In genomic region chr10:75951424-75952050, GRCm38 (mm10) we compare ENCODE assay signal across 8 mouse cellular contexts. TPM values are rescaled to one million over a fixed set of nuclear protein-coding genes. Genes with fewer than 3 reads are reported as not detected.
A peak's percentile ranks its signal among the peaks of the same experiment; 100 is the strongest.
DNase-seq lines count a peak whose midpoint lies in the region; ATAC-seq and TF ChIP-seq lines count a peak whose summit lies in the region.

No protein-coding gene starts in this region.

- no peaks in the 10 kb centered on the region for H3K79me2 ChIP-seq in myocyte (ENCODE audit: control insufficient read depth, insufficient read depth)

- peak; percentile 82 for ATAC-seq in erythroid progenitor cell, adult 5-6 weeks (replicated peaks; ENCODE audit: low FRiP score, poor library complexity, severe bottlenecking)
- ATAC-seq in hindbrain, postnatal 0 days = peak; percentile 30
- ATAC-seq in liver, embryonic 11.5 days (replicated peaks; ENCODE audit: low FRiP score) = no peak

- no peak for TF ChIP-seq CTCF in bone marrow macrophage, adult 2 months (IDR thresholded peaks at IDR 0.05; ENCODE audit: low read depth, low read length)
- TF ChIP-seq CTCF in hindbrain, postnatal 0 days (IDR thresholded peaks at IDR 0.05; ENCODE audit: low read depth) = peak; percentile 73

- H3K4me2 ChIP-seq in hindbrain, postnatal 0 days (ENCODE audit: low read depth, low read length) = peak overlapping the region; percentile 67
- H3K4me2 ChIP-seq in liver, embryonic 11.5 days = peak overlapping the region; percentile 81
- peak overlapping the region; percentile 72 for H3K4me2 ChIP-seq in myocyte (ENCODE audit: low read depth)

- H3ac ChIP-seq in myocyte (ENCODE audit: control insufficient read depth, insufficient read length) = no peak overlapping the region

- peaks cover 4% of the 10 kb centered on the region for H3K4me1 ChIP-seq in bone marrow macrophage, adult 2 months (ENCODE audit: control insufficient read depth, insufficient read depth, low read length)
- H3K4me1 ChIP-seq in hindbrain, postnatal 0 days (ENCODE audit: insufficient read depth, low read length) = peaks cover 3% of the 10 kb centered on the region; the same call in 1 of the 2 replicates
- H3K4me1 ChIP-seq in liver, embryonic 11.5 days (replicated peaks; ENCODE audit: control insufficient read depth, insufficient read depth, low read length) = peaks cover 9% of the 10 kb centered on the region; the same call in 1 of the 2 replicates

- WGBS in hindbrain, postnatal 0 days = 4% methylated on average over 13 of the region's 13 CpGs
- WGBS in liver, embryonic 11.5 days = 4% methylated on average over 13 of the region's 13 CpGs

- DNase-seq in heart, adult 8-10 months (ENCODE audit: low spot score) = peak; percentile 63
- no peak for DNase-seq in heart, postnatal 25 days (ENCODE audit: low spot score)
- peak; percentile 78 for DNase-seq in hindbrain, postnatal 0 days (ENCODE audit: low spot score)
- DNase-seq in liver, embryonic 11.5 days (ENCODE audit: low spot score) = no peak
- no peak for DNase-seq in urinary bladder, postnatal 10 days (ENCODE audit: low spot score)

- H3K9ac ChIP-seq in hindbrain, postnatal 0 days (replicated peaks; ENCODE audit: low read length) = peak overlapping the region; percentile 43; the same call in 1 of the 2 replicates
- no peak overlapping the region for H3K9ac ChIP-seq in liver, embryonic 11.5 days (ENCODE audit: low read depth, low read length)

- intact Hi-C loops in heart, postnatal 25 days (cut with DNase I) = loop anchor here (1.0 to 2.0 kb wide), 4 partner anchors 31 to 207 kb away; partner anchors contain the start of gene Smarcb1

- H3K9me3 ChIP-seq in hindbrain, postnatal 0 days (ENCODE audit: low read length) = no peaks in the 10 kb centered on the region
- no peaks in the 10 kb centered on the region for H3K9me3 ChIP-seq in liver, embryonic 11.5 days (ENCODE audit: control insufficient read depth, low read length)

- peak overlapping the region; percentile 58 for H3K4me3 ChIP-seq in bone marrow macrophage, adult 2 months (ENCODE audit: insufficient read depth, low read length)
- H3K4me3 ChIP-seq in hindbrain, postnatal 0 days (ENCODE audit: low read length) = peak overlapping the region; percentile 31
- peak overlapping the region; percentile 53 for H3K4me3 ChIP-seq in liver, embryonic 11.5 days (ENCODE audit: low read depth, low read length)
- H3K4me3 ChIP-seq in myocyte = no peak overlapping the region

- no peaks in the 10 kb centered on the region for H3K27me3 ChIP-seq in hindbrain, postnatal 0 days (ENCODE audit: insufficient read depth, low read length)
- H3K27me3 ChIP-seq in liver, embryonic 11.5 days (replicated peaks; ENCODE audit: control insufficient read depth, insufficient read depth, low read length) = peaks cover 10% of the 10 kb centered on the region
- peaks cover 19% of the 10 kb centered on the region for H3K27me3 ChIP-seq in myocyte (ENCODE audit: control insufficient read depth, insufficient read depth, insufficient read length)

- no peak for TF ChIP-seq POLR2A in bone marrow macrophage, adult 2 months (IDR thresholded peaks at IDR 0.05; ENCODE audit: borderline replicate concordance, low read depth, low read length)
- TF ChIP-seq POLR2A in myocyte (IDR thresholded peaks at IDR 0.05; ENCODE audit: insufficient read length, low read depth) = no peak

- H3K27ac ChIP-seq in bone marrow macrophage, adult 2 months (ENCODE audit: insufficient read depth, low read depth, low read length) = no peak overlapping the region
- H3K27ac ChIP-seq in hindbrain, postnatal 0 days = no peak overlapping the region
- no peak overlapping the region for H3K27ac ChIP-seq in liver, embryonic 11.5 days (ENCODE audit: low read depth, low read length)

- H3K36me3 ChIP-seq in hindbrain, postnatal 0 days (ENCODE audit: insufficient read depth, low read length) = no peaks in the 10 kb centered on the region
- no peaks in the 10 kb centered on the region for H3K36me3 ChIP-seq in liver, embryonic 11.5 days (ENCODE audit: control insufficient read depth, insufficient read depth, low read length)
- no peaks in the 10 kb centered on the region for H3K36me3 ChIP-seq in myocyte (ENCODE audit: control insufficient read depth, insufficient read depth)

TF ChIP-seq in myocyte, 11 proteins besides CTCF, POLR2A, EP300 and RAD21:
- TF ChIP-seq MYOG (IDR thresholded peaks at IDR 0.05; ENCODE audit: control insufficient read depth in 1 of 3, insufficient read depth in 1 of 3, insufficient read length in 2 of 3, low read depth in 2 of 3) = no peak
- TF ChIP-seq MYOD1 (IDR thresholded peaks at IDR 0.05; ENCODE audit: control insufficient read depth in 1 of 3, insufficient read length in 2 of 3, low read depth in 2 of 3) = no peak
- TF ChIP-seq E2F4 (IDR thresholded peaks at IDR 0.05; ENCODE audit: insufficient read depth) = no peak
- no peak for TF ChIP-seq REST (IDR thresholded peaks at IDR 0.05; ENCODE audit: insufficient read depth, insufficient read length)
- TF ChIP-seq SRF (IDR thresholded peaks at IDR 0.05; ENCODE audit: control insufficient read depth, insufficient read length, low read depth) = no peak
- TF ChIP-seq MAX (IDR thresholded peaks at IDR 0.05; ENCODE audit: low read depth) = no peak
- TF ChIP-seq USF1 (IDR thresholded peaks at IDR 0.05; ENCODE audit: low read depth) = no peak
- no peak for TF ChIP-seq TCF12 (IDR thresholded peaks at IDR 0.05; ENCODE audit: insufficient read depth, poor library complexity, severe bottlenecking)
- TF ChIP-seq POLR2AphosphoS2 (IDR thresholded peaks at IDR 0.05; ENCODE audit: insufficient read length, low read depth) = no peak
- no peak for TF ChIP-seq TCF3 (IDR thresholded peaks at IDR 0.05; ENCODE audit: insufficient read length, low read depth)
- TF ChIP-seq CEBPB (IDR thresholded peaks at IDR 0.05; ENCODE audit: insufficient read depth, poor library complexity, severe bottlenecking) = no peak

RNA-seq across cellular contexts. Expression of gene Gm5134, which starts 2.8 kb away (rescaled TPM):
- not detected for total RNA-seq in heart, adult 8-10 months (2022)
- total RNA-seq in heart, postnatal 25 days (2021) = not detected
- polyA plus RNA-seq in bone marrow macrophage, adult 2 months (2012; ENCODE audit: insufficient read depth, insufficient read length, missing spikeins) = 0.55 and 0.92 TPM in 2 replicates
- not detected in 2 replicates for total RNA-seq in erythroid progenitor cell, adult 5-6 weeks (2015; ENCODE audit: low replicate concordance)
- not detected in 2 replicates for total RNA-seq in erythroid progenitor cell, adult 5-6 weeks (2017; ENCODE audit: low replicate concordance)
- not detected in 2 replicates for total RNA-seq in hindbrain, postnatal 0 days (2014; rRNA removed)
- not detected in 2 replicates for polyA plus RNA-seq in hindbrain, postnatal 0 days (2015; fragmentation: Nextera tagmentation; extraction: Ambion mirVana)
- polyA plus RNA-seq in liver, embryonic 11.5 days (2014; fragmentation: Nextera tagmentation; extraction: Ambion mirVana) = 0.06 and 0.22 TPM in 2 replicates
- 0.01 TPM for polyA plus RNA-seq in myocyte (2012; fragmentation: generic; extraction: Trizol)

RNA-seq across cellular contexts. Expression of gene Vpreb3, which starts 8.7 kb away (rescaled TPM):
- not detected for total RNA-seq in heart, adult 8-10 months (2022)
- total RNA-seq in heart, postnatal 25 days (2021) = not detected
- polyA plus RNA-seq in bone marrow macrophage, adult 2 months (2012; ENCODE audit: insufficient read depth, insufficient read length, missing spikeins) = not detected in 2 replicates
- 85.1 and 89.7 TPM in 2 replicates for total RNA-seq in erythroid progenitor cell, adult 5-6 weeks (2015; ENCODE audit: low replicate concordance)
- total RNA-seq in erythroid progenitor cell, adult 5-6 weeks (2017; ENCODE audit: low replicate concordance) = 31.5 and 39.7 TPM in 2 replicates
- not detected in 2 replicates for total RNA-seq in hindbrain, postnatal 0 days (2014; rRNA removed)
- 0.52 and 0.75 TPM in 2 replicates for polyA plus RNA-seq in hindbrain, postnatal 0 days (2015; fragmentation: Nextera tagmentation; extraction: Ambion mirVana)
- polyA plus RNA-seq in liver, embryonic 11.5 days (2014; fragmentation: Nextera tagmentation; extraction: Ambion mirVana) = 0.52 and 0.96 TPM in 2 replicates
- polyA plus RNA-seq in myocyte (2012; fragmentation: generic; extraction: Trizol) = 0.48 TPM

RNA-seq across cellular contexts. Expression of gene Gm867, which starts 11.1 kb away (rescaled TPM):
- total RNA-seq in heart, adult 8-10 months (2022) = not detected
- total RNA-seq in heart, postnatal 25 days (2021) = not detected
- not detected in 2 replicates for polyA plus RNA-seq in bone marrow macrophage, adult 2 months (2012; ENCODE audit: insufficient read depth, insufficient read length, missing spikeins)
- 525 and 583 TPM in 2 replicates for total RNA-seq in erythroid progenitor cell, adult 5-6 weeks (2015; ENCODE audit: low replicate concordance)
- 86.0 and 101 TPM in 2 replicates for total RNA-seq in erythroid progenitor cell, adult 5-6 weeks (2017; ENCODE audit: low replicate concordance)
- 0.73 TPM in 1 of 2 replicates, not detected in the other for total RNA-seq in hindbrain, postnatal 0 days (2014; rRNA removed)
- polyA plus RNA-seq in hindbrain, postnatal 0 days (2015; fragmentation: Nextera tagmentation; extraction: Ambion mirVana) = 2.3 and 2.4 TPM in 2 replicates
- polyA plus RNA-seq in liver, embryonic 11.5 days (2014; fragmentation: Nextera tagmentation; extraction: Ambion mirVana) = 3.2 and 3.4 TPM in 2 replicates
- 3.2 TPM for polyA plus RNA-seq in myocyte (2012; fragmentation: generic; extraction: Trizol)

RNA-seq across cellular contexts. Expression of gene Mmp11, which starts 15.2 kb away (rescaled TPM):
- total RNA-seq in heart, adult 8-10 months (2022) = 1 to 10 TPM; 4.1 to 7.8 (median 4.6) TPM
- total RNA-seq in heart, postnatal 25 days (2021) = 1 to 10 TPM; 5.0 to 8.1 TPM
- 0.59 and 0.72 TPM in 2 replicates for polyA plus RNA-seq in bone marrow macrophage, adult 2 months (2012; ENCODE audit: insufficient read depth, insufficient read length, missing spikeins)
- total RNA-seq in erythroid progenitor cell, adult 5-6 weeks (2015; ENCODE audit: low replicate concordance) = 0.72 TPM in 1 of 2 replicates, not detected in the other
- total RNA-seq in erythroid progenitor cell, adult 5-6 weeks (2017; ENCODE audit: low replicate concordance) = 0.68 TPM in 1 of 2 replicates, not detected in the other
- 6.1 and 9.5 TPM in 2 replicates for total RNA-seq in hindbrain, postnatal 0 days (2014; rRNA removed)
- 7.8 and 8.3 TPM in 2 replicates for polyA plus RNA-seq in hindbrain, postnatal 0 days (2015; fragmentation: Nextera tagmentation; extraction: Ambion mirVana)
- 15.2 and 16.6 TPM in 2 replicates for polyA plus RNA-seq in liver, embryonic 11.5 days (2014; fragmentation: Nextera tagmentation; extraction: Ambion mirVana)
- polyA plus RNA-seq in myocyte (2012; fragmentation: generic; extraction: Trizol) = 121 TPM

RNA-seq across cellular contexts. Expression of gene Chchd10, which starts 18.6 kb away (rescaled TPM):
- 1,000 to 10,000 TPM; 1,724 to 2,176 (median 1,900) TPM for total RNA-seq in heart, adult 8-10 months (2022)
- total RNA-seq in heart, postnatal 25 days (2021) = 1,000 to 10,000 TPM; 1,761 to 1,834 TPM
- 19.3 and 22.7 TPM in 2 replicates for polyA plus RNA-seq in bone marrow macrophage, adult 2 months (2012; ENCODE audit: insufficient read depth, insufficient read length, missing spikeins)
- 101 and 127 TPM in 2 replicates for total RNA-seq in erythroid progenitor cell, adult 5-6 weeks (2015; ENCODE audit: low replicate concordance)
- total RNA-seq in erythroid progenitor cell, adult 5-6 weeks (2017; ENCODE audit: low replicate concordance) = 40.2 and 60.3 TPM in 2 replicates
- 327 and 332 TPM in 2 replicates for total RNA-seq in hindbrain, postnatal 0 days (2014; rRNA removed)
- polyA plus RNA-seq in hindbrain, postnatal 0 days (2015; fragmentation: Nextera tagmentation; extraction: Ambion mirVana) = 304 and 312 TPM in 2 replicates
- polyA plus RNA-seq in liver, embryonic 11.5 days (2014; fragmentation: Nextera tagmentation; extraction: Ambion mirVana) = 103 and 113 TPM in 2 replicates
- polyA plus RNA-seq in myocyte (2012; fragmentation: generic; extraction: Trizol) = 441 TPM

Comparison
In these comparisons a context has a peak if more than half of its experiments do, and no peak if none do; other contexts are left out.
1. DNase-seq: peak in heart, adult 8-10 months (single experiment) and hindbrain, postnatal 0 days (single experiment); none in heart, postnatal 25 days (single experiment), liver, embryonic 11.5 days (single experiment) and urinary bladder, postnatal 10 days (single experiment).
2. RNA of gene Vpreb3, which starts 8.7 kb away (total RNA-seq): 31.5 to 89.7 TPM in erythroid progenitor cell, adult 5-6 weeks; not detected in heart, postnatal 25 days, not detected in heart, adult 8-10 months and not detected in hindbrain, postnatal 0 days; every median in the first group is over 10 times any median in the second.
3. RNA of gene Gm867, which starts 11.1 kb away (total RNA-seq): 86.0 to 583 TPM in erythroid progenitor cell, adult 5-6 weeks; 0.73 TPM in hindbrain, postnatal 0 days, not detected in heart, postnatal 25 days and not detected in heart, adult 8-10 months; every median in the first group is over 10 times any median in the second.
4. Peak in every context shown above with its lines, with median percentiles within 50 percentile points of each other: H3K4me2 ChIP-seq.